Mouse (Mus musculus) lung, postnatal 25 days (tissue): ENCODE measurements around the gene Rad18.
A peak's percentile ranks its signal among the peaks of the same experiment; 100 is the strongest.
"Not testable (repeated sequence)": the region's sequence is repeated elsewhere in the genome, so short reads cannot be mapped to it uniquely, and the experiment has no call there.

Experiments used
- DNase-seq: peaks from one replicate; pipeline ENCODE4 v3.0.0; 2022; ENCODE audit warnings: low spot score

Gene Rad18

GRCm38 (mm10) chr6:112696056-112696950, at the start of gene Rad18:
TSS of gene Rad18 (minus strand) at chr6:112696686.
- peak; percentile 85 for DNase-seq

GRCm38 (mm10) chr6:112742297-112742696, 45.8 kb upstream of the Rad18 start:
- no peak for DNase-seq

GRCm38 (mm10) chr6:112741766-112742165, 45.3 kb upstream of the Rad18 start:
- no peak for DNase-seq

GRCm38 (mm10) chr6:112739635-112740034, 43.1 kb upstream of the Rad18 start:
- no peak for DNase-seq

- DNase-seq, result no peak
Observed at GRCm38 (mm10) chr6:112738924-112739323, 42.4 kb upstream of the Rad18 start.

- no peak for DNase-seq
Observed at GRCm38 (mm10) chr6:112736471-112736870, 40.0 kb upstream of the Rad18 start.

- no peak for DNase-seq
Observed at GRCm38 (mm10) chr6:112735054-112735453, 38.6 kb upstream of the Rad18 start.

GRCm38 (mm10) chr6:112733942-112734341, 37.5 kb upstream of the Rad18 start:
- no peak for DNase-seq

GRCm38 (mm10) chr6:112732434-112732833, 35.9 kb upstream of the Rad18 start:
- no peak for DNase-seq

- DNase-seq, result no peak
Observed at GRCm38 (mm10) chr6:112731386-112731785, 34.9 kb upstream of the Rad18 start.

- DNase-seq, result peak; percentile 80
Observed at GRCm38 (mm10) chr6:112728760-112729422, 32.4 kb upstream of the Rad18 start.

- DNase-seq, result no peak
Observed at GRCm38 (mm10) chr6:112725468-112725867, 29.0 kb upstream of the Rad18 start.

GRCm38 (mm10) chr6:112720409-112721080, 24.1 kb upstream of the Rad18 start:
- no peak for DNase-seq

GRCm38 (mm10) chr6:112719983-112720382, 23.5 kb upstream of the Rad18 start:
- no peak for DNase-seq

- peak; percentile 29 for DNase-seq
Observed at GRCm38 (mm10) chr6:112717168-112717567, 20.7 kb upstream of the Rad18 start.

GRCm38 (mm10) chr6:112713951-112714350, 17.5 kb upstream of the Rad18 start:
- DNase-seq, result no peak

- DNase-seq, result not testable (repeated sequence)
Observed at GRCm38 (mm10) chr6:112702296-112702695, 5.8 kb upstream of the Rad18 start.

- DNase-seq, result peak; percentile 51
Observed at GRCm38 (mm10) chr6:112700392-112700791, 3.9 kb upstream of the Rad18 start.

GRCm38 (mm10) chr6:112699115-112699514, 2.6 kb upstream of the Rad18 start:
- no peak for DNase-seq

- no peak for DNase-seq
Observed at GRCm38 (mm10) chr6:112694492-112694891, 2.0 kb downstream of the Rad18 start.

- no peak for DNase-seq
Observed at GRCm38 (mm10) chr6:112691523-112691922, 5.0 kb downstream of the Rad18 start.

- peak; percentile 49 for DNase-seq
Observed at GRCm38 (mm10) chr6:112688033-112688432, 8.5 kb downstream of the Rad18 start.

GRCm38 (mm10) chr6:112686485-112686884, 10.0 kb downstream of the Rad18 start:
- peak; percentile 11 for DNase-seq
